Mouse (Mus musculus) kidney, embryonic 16.5 days (tissue): ENCODE data around the gene Gm9857. TPM values are rescaled to one million over a fixed set of nuclear protein-coding genes. Genes with fewer than 3 reads are reported as not detected.

ENCODE experiments used
- ATAC-seq: fragments of 200-750 bp; cut with Nextera tagmentation; 2 replicates; pipeline ENCODE4 v1.8.0; 2017; ENCODE audit warnings: moderate TSS enrichment; ENCODE audit not compliant: low FRiP score, low TSS enrichment
- H3K27ac ChIP-seq: fragments of 300-500 bp; sonication (generic); 2 replicates; pipeline ENCODE4 v1.5.1; 2014; ENCODE audit warnings: low read length
- H3K27me3 ChIP-seq: fragments of 300-500 bp; sonication (generic); 2 replicates; pipeline ENCODE4 v1.6.1; 2014; ENCODE audit warnings: low read length, control low read depth, mixed read lengths; ENCODE audit not compliant: insufficient read depth
- H3K36me3 ChIP-seq: fragments of 300-500 bp; sonication (generic); 2 replicates; pipeline ENCODE4 v1.6.1; 2014; ENCODE audit warnings: low read length, control low read depth, mixed read lengths; ENCODE audit not compliant: insufficient read depth
- H3K4me1 ChIP-seq: fragments of 300-500 bp; sonication (generic); 2 replicates; pipeline ENCODE4 v1.6.1; 2014; ENCODE audit warnings: low read length, control low read depth, mixed read lengths; ENCODE audit not compliant: insufficient read depth
- H3K4me2 ChIP-seq: fragments of 300-500 bp; sonication (generic); replicated peaks from 2 replicates; pipeline ENCODE4 v1.6.1; 2014; ENCODE audit warnings: low read depth, low read length
- H3K4me3 ChIP-seq: fragments of 300-500 bp; sonication (generic); 2 replicates; pipeline ENCODE4 v1.5.1; 2014; ENCODE audit warnings: mild to moderate bottlenecking, low read length
- H3K9ac ChIP-seq: fragments of 300-500 bp; sonication (generic); replicated peaks from 2 replicates; pipeline ENCODE4 v1.6.1; 2014; ENCODE audit warnings: low read length
- H3K9me3 ChIP-seq: fragments of 300-500 bp; sonication (generic); 2 replicates; pipeline ENCODE4 v1.6.1; 2016; ENCODE audit warnings: low read length, control low read depth
- WGBS: fragments of 180-500 bp; shearing (Covaris S2); extraction: QIAGEN DNeasy Blood & Tissue Kit; methylation state at CpG from one replicate; pipeline ENCODE4 v1.1.7; 2014; 5-methylcytosine and 5-hydroxymethylcytosine counted together
- polyA plus RNA-seq: library from polyadenylated mRNA; unstranded; fragments of >200 nt; fragmentation: Nextera tagmentation; extraction: Ambion mirVana; gene quantifications from 2 replicates; pipeline ENCODE4 v1.2.1, GENCODE M21; 2015

Gm9857 gene
- polyA plus RNA-seq: not detected in 2 replicates

DNA sequence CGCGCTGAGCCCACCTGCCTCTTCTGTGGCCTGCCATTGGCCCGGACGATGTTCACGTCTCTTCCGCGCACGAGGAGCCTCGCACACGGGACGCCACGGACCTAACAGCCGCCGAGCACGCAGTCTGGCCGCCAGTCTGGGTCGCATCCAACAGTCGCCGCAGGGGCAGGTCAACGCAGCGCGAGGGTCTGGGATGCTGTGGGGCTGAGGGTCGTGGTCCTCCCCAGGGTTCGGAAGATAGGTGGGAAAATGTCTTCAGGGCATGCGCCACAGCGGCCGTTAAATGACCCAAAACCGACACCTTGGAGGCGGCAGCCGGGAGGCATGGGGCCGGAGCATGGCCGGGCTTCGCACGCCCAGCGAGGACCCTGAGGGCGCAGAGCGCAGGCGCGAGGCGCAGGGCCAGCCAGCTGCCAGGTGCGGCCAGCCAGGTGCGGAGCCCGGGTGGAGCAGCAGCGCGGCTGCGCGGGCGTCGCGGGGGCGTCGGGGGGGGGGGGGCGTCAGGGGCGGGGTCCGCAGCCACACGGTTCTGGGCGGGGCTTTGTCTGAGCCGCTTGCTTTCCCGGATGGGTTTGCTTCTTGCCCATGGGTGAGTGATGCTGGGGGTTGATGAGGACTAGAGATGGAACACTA, at the start of gene Gm9857:
Gene Gm9857 (minus strand): TSS at position 445 of the 633 bp plus-strand sequence.
- Histone ChIP-seq H3K27me3 (no peaks in the 10 kb centered on the region), H3K4me1 (no peaks in the 10 kb centered on the region), H3K4me3 (peak within 1 kb of the TSS; percentile 36), H3K4me2 (peak within 1 kb of the TSS; percentile 53), H3K36me3 (no peaks in the 10 kb centered on the region), H3K9me3 (peaks cover 12% of the 10 kb centered on the region), H3K27ac (no peak within 1 kb of the TSS), H3K9ac (peak within 1 kb of the TSS; percentile 46; the same call in 1 of the 2 replicates)
- ATAC-seq: peak; percentile 84
- WGBS: 54% methylated on average over 46 of the region's 59 CpGs

DNA sequence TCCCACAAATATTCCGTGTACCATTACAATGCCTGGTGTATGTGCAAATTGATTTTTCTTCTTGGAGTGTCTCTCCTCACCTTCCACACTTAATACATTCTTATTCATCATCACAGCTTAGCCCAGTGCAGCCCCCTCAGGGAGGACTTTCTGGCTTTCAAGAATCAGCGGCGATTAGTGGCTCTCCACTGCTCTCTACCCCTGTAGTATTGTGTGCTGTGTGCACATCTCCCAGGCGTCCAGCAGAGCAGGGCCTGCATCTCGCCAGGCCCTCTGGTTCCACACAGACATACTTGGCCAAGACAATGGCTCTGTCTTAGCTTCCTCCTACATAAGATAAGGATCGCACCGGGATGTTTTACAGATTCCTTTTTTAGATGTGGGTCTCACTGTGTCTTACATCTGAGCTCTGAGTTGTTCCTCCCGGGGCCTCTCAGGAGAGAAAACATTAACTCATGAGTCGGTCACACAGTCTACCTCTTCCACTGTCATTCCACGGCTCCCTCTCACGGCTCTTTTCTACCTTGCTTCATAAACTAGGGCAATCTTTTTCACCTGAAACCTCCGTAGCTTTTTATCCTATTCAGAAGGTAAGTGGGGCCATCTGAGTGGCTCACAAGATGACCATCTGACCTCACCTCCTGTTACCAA, 46.9 kb upstream of the Gm9857 start:
- no peak overlapping the region for H3K27ac ChIP-seq
- H3K9me3 ChIP-seq: no peaks in the 10 kb centered on the region
- no peak overlapping the region for H3K4me3 ChIP-seq
- H3K27me3 ChIP-seq: no peaks in the 10 kb centered on the region
- ATAC-seq: no peak
- WGBS: 81% methylated on average over 12 of the region's 12 CpGs
- no peak overlapping the region for H3K9ac ChIP-seq
- peaks cover 8% of the 10 kb centered on the region; the same call in 1 of the 2 replicates for H3K36me3 ChIP-seq
- no peaks in the 10 kb centered on the region for H3K4me1 ChIP-seq
- no peak overlapping the region for H3K4me2 ChIP-seq

DNA sequence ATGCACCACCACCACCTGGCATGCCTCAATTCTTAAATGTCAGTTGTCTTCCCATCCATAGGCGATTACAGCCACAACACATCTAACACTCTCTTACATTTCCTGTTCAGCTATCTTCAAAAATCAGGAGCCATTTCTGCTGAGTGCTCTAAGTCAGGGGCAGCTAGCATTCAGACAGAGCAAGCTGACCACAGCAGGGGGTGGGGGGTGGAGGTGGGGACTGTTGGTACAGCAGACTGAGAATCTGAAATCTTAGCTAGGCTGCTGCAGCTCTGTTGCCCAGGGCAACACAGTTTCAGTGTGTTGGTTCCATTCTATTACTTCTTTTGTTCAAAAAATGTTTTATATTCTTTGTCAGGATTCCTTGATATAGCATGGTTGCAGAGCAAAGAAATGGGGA, 46.3 kb upstream of the Gm9857 start:
- no peak for ATAC-seq
- H3K27ac ChIP-seq: no peak overlapping the region
- H3K9ac ChIP-seq: no peak overlapping the region
- no peaks in the 10 kb centered on the region for H3K27me3 ChIP-seq
- no peak overlapping the region for H3K4me2 ChIP-seq
- no peaks in the 10 kb centered on the region for H3K9me3 ChIP-seq
- no peak overlapping the region for H3K4me3 ChIP-seq
- peaks cover 8% of the 10 kb centered on the region; the same call in 1 of the 2 replicates for H3K36me3 ChIP-seq
- no peaks in the 10 kb centered on the region for H3K4me1 ChIP-seq
- WGBS: 65% methylated on average over 1 of the region's 1 CpGs

DNA sequence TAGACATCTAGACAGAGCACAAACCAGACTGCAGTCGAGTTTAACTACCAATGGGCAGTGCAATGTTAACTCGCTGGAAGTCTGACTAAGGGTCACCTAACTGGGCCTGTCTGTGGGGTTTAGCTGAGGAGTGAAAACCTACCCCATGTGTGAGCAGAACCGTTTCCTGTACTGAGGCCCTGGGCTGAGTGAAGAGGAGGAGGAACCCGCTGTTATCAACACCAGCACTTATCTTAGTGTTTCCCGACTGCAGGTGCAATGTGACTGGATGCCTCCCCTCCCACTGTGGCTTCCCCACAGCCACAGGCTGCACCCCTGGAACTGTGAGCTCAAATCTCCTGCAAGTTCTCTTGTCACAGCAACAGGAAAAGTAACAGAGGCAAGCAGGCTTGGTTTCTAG, 43.7 kb upstream of the Gm9857 start:
- Histone ChIP-seq H3K27ac (no peak overlapping the region), H3K4me3 (no peak overlapping the region), H3K9ac (no peak overlapping the region), H3K27me3 (no peaks in the 10 kb centered on the region), H3K4me2 (no peak overlapping the region), H3K36me3 (peaks cover 22% of the 10 kb centered on the region), H3K9me3 (no peaks in the 10 kb centered on the region), H3K4me1 (no peaks in the 10 kb centered on the region)
- ATAC-seq: no peak
- WGBS: 71% methylated on average over 5 of the region's 5 CpGs

DNA sequence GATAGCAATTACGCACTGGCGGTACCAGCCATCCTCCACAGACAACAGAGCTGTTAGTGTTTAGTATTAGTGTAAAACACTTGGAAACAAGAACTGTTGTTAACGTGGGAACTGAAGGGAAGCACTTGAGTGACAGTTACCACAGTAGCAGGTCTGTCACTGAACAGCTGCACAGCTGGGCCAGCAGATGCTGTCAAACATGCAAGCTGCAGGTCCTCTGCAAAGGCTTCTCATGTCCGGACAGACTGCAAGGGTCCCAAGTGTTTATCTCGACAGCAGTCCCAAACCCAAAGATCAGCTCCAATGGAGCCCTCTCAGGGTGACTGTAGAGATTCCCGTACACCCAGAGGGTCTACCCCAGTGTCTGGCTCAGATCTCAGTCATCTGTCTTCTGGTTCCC, 41.7 kb upstream of the Gm9857 start:
- 84% methylated on average over 6 of the region's 6 CpGs for WGBS
- no peak for ATAC-seq

DNA sequence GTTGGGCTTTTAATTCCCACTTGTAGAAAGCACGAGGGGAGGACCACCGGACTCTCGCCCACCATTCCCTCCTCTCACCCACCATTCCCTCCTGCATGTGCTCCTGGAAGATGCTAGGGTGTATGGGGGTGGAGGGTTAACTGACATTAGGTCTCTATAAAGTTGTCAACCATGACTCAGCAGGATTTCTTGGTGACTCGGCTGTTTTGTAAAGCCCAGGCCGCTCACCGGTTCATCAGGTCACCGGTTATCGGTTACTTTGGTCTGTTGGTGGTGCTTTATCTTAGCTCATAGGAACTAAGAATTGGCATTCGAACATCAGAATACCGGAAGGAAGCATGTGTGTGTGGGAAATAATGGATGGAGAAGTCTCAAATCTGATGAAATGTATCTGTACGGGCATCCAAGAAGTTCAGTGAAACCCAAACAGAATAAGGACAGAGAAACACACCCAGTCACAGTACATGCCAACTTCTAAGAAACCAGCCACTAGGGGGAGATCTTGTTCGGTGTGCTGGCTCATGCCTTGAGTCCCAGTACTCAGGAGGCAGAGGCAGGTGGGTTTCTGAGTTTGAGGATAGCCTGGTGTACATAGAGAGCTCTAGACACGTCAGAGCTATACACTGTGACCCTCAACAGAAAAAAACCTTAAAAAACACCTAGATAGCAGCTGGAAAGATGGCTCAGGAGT, 37.2 kb upstream of the Gm9857 start:
- no peak overlapping the region for H3K9ac ChIP-seq
- H3K4me3 ChIP-seq: no peak overlapping the region
- no peak overlapping the region for H3K4me2 ChIP-seq
- H3K36me3 ChIP-seq: peaks cover 33% of the 10 kb centered on the region
- H3K27ac ChIP-seq: no peak overlapping the region
- WGBS: 96% methylated on average over 13 of the region's 13 CpGs
- no peak for ATAC-seq
- H3K9me3 ChIP-seq: no peaks in the 10 kb centered on the region
- no peaks in the 10 kb centered on the region for H3K27me3 ChIP-seq
- no peaks in the 10 kb centered on the region for H3K4me1 ChIP-seq

More for the DNA sequence above, 41.7 kb upstream of the Gm9857 start:
- no peaks in the 10 kb centered on the region for H3K27me3 ChIP-seq
- no peak overlapping the region for H3K4me2 ChIP-seq
- H3K4me1 ChIP-seq: no peaks in the 10 kb centered on the region
- H3K27ac ChIP-seq: no peak overlapping the region
- no peak overlapping the region for H3K9ac ChIP-seq
- no peak overlapping the region for H3K4me3 ChIP-seq
- H3K9me3 ChIP-seq: no peaks in the 10 kb centered on the region
- peaks cover 35% of the 10 kb centered on the region for H3K36me3 ChIP-seq

DNA sequence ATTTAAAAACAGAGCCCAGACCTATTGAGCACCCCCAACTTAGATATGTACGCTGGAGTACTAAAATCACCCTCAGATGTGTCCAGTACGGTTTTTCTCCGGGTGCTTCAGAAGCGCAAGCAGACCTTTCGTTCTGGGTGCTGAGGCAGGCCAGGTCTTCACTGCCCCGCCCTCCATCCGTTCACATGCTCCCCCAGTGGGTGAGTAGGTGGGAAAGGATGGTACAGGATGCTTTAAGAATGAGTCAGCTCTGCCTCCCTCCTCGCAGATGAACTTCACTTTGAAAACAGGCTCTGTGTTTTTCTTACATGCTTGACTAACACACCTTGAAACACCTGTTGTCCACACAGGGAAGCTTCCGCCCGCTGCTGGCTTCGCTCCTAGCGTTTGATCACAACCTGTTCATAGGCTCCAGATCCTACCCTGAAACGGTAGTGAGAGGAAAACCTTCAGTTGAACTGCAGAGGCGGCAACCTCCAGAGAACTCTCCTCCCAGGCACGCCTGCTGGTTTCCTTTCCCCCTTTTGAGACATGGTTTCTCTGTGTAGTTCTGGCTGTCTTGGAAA, 34.8 kb upstream of the Gm9857 start:
- Histone ChIP-seq H3K4me1 (no peaks in the 10 kb centered on the region), H3K9me3 (no peaks in the 10 kb centered on the region), H3K9ac (no peak overlapping the region), H3K4me3 (no peak overlapping the region), H3K36me3 (peaks cover 25% of the 10 kb centered on the region), H3K27ac (no peak overlapping the region), H3K4me2 (no peak overlapping the region), H3K27me3 (no peaks in the 10 kb centered on the region)
- 60% methylated on average over 15 of the region's 15 CpGs for WGBS
- peak; percentile 54; the same call in 1 of the 2 replicates for ATAC-seq

DNA sequence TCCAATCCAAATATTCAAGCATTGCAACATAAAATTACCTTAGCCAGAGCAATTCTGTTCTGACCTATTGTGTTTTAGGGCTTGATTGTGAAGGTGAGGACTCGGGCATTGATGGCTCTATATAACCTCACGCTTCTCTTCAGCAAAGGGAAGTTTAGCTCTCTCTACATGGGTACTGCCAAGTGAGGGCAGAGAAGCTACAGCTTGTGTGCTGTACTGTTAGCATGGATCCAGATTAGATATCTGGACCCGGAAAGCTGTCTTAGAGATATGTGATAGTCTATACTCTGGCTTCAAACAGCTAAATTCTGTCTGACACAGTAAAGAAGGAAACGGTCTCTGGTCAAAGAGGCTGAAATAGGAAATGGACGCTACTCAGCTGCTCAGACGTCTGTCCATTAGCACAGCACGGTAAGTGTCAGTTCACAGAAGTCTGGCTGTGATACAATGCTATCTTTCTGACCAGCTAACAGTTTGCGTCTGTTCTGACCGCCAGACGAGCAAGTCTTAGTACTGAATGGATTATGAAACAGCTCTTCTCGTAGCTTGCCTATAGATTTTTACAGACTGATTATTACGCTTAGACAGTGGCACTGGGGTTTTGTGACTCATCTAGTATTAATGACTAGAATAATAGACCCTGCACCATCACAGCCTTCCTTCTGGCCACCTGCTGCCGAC, 33.9 kb upstream of the Gm9857 start:
- Histone ChIP-seq H3K27ac (no peak overlapping the region), H3K4me3 (no peak overlapping the region), H3K9ac (no peak overlapping the region), H3K4me1 (no peaks in the 10 kb centered on the region), H3K27me3 (no peaks in the 10 kb centered on the region), H3K9me3 (no peaks in the 10 kb centered on the region), H3K36me3 (peaks cover 16% of the 10 kb centered on the region; the same call in 1 of the 2 replicates), H3K4me2 (no peak overlapping the region)
- no peak for ATAC-seq
- 82% methylated on average over 13 of the region's 13 CpGs for WGBS

DNA sequence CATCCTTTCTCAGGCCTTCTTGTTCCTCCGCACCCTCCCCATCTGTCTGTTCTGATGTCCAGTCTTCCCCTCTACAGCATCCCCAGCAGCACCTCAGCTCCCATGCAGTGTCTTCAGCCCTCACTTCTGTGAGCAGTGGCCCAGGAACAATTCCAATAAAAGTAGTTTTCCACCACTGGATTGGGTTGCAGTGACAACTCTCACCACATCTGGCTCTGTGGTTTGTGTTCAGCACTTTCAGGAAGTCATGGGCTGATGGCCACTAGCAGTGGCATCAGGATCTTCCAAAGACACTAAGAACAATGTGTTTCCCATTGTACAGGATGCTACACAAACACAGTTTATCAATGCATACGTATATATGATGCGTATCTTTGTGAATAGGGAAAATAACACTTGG, 25.8 kb upstream of the Gm9857 start:
- 95% methylated on average over 3 of the region's 3 CpGs for WGBS

More for the DNA sequence above, 25.8 kb upstream of the Gm9857 start:
- H3K4me2 ChIP-seq: no peak overlapping the region
- H3K9me3 ChIP-seq: no peaks in the 10 kb centered on the region
- H3K36me3 ChIP-seq: no peaks in the 10 kb centered on the region
- H3K27me3 ChIP-seq: no peaks in the 10 kb centered on the region
- H3K27ac ChIP-seq: no peak overlapping the region
- ATAC-seq: no peak
- no peak overlapping the region for H3K9ac ChIP-seq
- no peak overlapping the region for H3K4me3 ChIP-seq
- H3K4me1 ChIP-seq: 0 out of 2 replicates have a peak, but pooled peaks cover 4% of the 10 kb centered on the region
